Mouse (Mus musculus) T-cell, adult 2 months (primary cell): ENCODE measurements at regions not wholly inside any gene's neighbourhood (a gene's known extent, or its start where the extent isn't known, plus 50 kb on each side); places are given as distances from the start of the nearest gene placed in this dataset.

Experiments used
- DNase-seq: peaks from one replicate; pipeline ENCODE4 v3.0.0; 2022; ENCODE audit warnings: low spot score

DNA sequence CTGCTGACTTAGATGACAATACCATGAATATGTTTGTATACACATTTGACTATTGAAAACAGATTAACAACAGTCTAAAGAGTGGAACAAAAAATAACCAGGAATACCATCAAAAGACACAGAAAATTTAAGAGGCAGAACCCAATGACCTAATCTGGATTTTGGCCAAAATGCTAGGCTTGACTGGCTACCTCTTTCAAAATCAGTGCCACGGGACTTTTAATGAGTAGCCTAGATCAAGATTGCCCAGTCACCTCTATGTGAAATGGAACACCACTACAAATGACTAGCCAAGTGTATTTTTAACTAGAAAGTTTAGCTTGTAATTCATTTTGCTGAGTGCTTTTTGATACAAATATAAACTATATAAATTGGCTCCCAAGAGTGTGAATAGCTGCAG, 286.0 kb upstream of the N6amt1 start:
- no peak for DNase-seq

DNA sequence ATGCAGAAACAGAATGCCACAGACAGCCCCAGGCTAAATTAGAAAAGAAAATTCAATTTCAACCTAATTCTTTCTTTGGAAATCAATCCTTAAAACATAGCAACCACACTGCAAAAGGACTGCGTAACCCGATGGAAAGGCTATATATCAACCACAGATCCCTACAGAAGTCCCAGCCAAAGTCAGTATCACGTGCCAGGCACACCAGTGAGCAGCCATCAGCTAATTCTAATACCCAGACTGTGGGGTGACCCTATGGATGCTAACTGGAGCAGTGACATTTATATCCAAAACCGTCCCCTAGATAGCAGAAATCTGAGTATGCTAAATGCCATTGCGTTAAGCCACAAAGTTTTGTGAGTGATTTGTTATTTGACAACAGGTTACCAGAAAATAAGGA, 286.5 kb upstream of the N6amt1 start:
- no peak for DNase-seq

DNA sequence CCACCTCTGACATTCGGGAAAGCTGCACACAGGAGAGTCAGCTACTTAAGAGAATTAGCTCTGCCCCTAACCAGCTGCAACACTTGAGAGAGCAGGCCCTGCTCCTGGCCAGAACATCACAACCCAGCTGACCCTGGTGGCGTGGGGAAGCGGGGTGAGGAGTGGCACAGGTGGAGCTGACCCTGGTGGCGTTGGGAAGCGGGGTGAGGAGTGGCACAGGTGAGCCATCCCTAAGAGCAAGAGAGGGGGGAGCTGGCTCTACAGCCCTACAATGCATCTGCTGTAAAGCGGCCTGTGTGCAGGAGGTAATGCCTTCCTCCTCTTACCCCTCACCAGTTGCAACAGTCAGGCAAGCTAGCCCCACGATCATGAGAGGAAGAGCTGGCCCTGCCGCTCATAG, 293.5 kb upstream of the N6amt1 start:
- no peak for DNase-seq

DNA sequence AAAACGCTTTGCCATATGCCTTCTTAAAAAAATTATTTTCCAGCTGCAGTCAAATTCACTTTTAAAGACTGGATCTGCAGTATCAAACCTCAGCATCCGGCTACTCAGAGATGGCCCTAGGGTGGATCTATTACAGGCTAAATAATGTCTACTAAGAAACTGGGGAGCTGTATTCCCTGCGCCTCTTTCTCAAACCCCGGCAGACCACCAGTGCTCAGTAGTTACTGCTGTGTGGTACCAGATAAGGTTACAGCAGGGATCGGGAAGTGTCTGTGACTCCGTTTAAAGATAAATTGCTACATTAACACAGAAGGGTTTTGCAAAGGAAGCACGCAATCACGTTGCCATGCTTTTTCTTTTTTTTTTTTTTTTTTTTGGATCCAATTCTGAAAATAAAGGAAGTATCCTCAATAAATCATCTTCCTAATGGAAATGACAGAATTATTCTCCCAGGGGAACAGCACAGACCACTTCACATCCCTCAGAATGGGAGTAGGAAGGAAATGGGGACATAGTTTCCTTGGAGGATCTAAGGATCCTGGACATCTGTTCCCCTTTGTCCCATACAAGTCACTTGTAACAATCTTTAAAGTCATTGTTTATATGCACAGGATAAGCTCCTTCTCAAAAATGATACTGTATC, 304.1 kb upstream of the N6amt1 start:
- no peak for DNase-seq

DNA sequence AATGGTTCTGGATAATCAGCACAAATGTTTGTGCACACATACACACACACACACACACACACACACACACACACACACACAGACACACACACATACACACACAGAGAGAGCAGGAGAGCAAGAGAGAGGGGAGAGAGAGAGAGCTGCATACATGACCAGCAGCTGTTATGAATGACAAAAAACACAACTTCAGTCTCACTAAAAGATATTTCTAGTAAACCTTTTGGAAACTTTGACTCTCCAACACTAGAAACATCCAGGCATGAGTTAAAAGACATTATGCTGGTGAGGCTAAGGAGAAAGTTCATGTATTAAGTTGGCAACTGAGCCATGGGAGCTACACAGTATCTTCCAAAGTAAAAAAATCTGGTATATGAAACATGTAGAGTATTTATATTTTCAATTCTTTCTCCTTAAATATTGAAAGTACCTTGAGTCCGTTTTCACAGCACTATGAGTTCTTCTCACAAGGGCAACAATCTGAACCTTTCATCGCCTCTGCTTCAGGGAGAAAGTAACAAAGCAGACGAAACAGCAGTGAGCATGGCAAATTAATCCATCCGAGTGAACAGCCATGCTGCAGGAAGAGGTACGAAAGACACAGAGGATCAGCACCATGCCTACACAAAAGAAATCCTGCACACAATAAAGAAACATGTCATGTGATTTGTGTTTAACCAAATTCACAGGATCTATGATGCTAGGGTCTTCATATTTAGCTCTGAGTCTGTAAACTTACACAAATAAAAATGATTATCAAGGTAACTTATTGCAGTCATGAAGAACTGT, 309.0 kb upstream of the N6amt1 start:
- DNase-seq: no peak

- no peak for DNase-seq
Measured at GRCm38 (mm10) chr16:87043689-87044088, 310.3 kb upstream of the N6amt1 start.

DNA sequence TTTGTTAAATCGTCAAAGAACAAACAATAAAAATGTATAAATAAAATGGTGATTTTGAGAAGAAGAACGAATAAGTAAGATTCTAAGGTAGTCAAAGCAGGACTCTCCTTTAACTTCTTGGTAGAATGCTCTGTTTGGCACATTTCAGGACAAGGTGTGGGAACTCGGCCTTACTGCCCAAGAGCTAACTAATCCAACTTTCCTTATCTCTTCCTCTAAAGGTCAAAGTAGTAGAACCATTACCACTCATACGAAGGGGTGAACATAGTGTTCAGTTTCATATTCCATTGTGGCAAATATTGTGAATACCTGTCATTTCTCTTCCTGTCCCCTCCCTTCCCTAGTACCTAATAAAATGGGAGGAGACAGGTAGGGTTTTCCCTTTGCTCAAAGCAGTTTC, 313.6 kb upstream of the N6amt1 start:
- DNase-seq: no peak

- no peak for DNase-seq
Measured at GRCm38 (mm10) chr16:87039861-87040260, 314.1 kb upstream of the N6amt1 start.

- no peak for DNase-seq
Measured at GRCm38 (mm10) chr16:87037061-87037460, 316.9 kb upstream of the N6amt1 start.

DNA sequence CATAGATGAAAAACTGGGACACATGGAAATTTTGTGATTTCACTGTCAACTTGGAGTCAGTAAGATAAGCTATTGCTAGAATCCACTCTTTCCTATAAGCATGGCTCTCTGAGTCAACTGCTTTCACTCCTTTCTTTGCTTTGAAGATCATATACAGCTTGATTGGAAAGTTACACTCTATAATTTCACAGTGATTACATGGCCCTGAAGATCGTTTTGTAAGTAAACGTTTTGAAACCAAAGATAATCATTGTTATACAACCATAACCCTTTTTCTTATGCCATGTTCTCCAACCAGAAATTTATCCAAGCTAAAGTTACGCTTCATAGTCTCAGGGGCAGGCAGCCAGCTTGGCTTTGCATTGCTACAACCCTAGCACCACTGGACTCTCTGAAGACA, 322.1 kb upstream of the N6amt1 start:
- no peak for DNase-seq

DNA sequence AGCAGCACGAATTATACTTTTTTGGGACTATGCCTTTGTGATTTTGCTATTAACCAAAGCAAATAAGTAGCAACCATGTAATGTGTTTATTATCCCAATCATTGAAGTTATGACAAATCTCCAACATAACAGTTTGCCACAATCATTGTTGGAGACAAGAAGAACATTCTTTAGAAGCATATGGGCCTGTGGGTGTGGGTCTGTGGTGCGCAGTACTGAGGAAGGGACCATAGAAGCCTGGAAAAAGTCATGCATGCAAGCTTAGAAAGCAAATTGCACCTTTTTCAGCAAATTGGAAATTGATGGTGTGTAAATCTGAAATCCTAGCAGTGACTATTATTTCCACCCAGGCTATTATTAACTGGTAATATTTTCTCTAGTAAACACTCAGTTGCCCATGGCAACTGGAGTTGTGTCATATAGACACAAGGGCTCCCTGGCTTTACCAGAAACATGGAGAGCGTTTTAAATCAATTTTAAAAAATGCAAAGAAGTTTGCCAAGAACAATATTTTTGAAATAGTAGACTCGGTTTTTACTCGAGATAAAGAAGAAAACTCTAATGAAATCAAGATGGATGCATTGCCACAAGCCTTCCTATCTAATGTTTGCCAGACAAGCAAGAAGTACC, 325.4 kb upstream of the N6amt1 start:
- no peak for DNase-seq

GRCm38 (mm10) chr16:87027621-87028020, 326.4 kb upstream of the N6amt1 start:
- DNase-seq: no peak

- no peak for DNase-seq
Measured at GRCm38 (mm10) chr16:87022041-87022440, 331.9 kb upstream of the N6amt1 start.

- no peak for DNase-seq
Measured at GRCm38 (mm10) chr16:87017107-87017670, 336.8 kb upstream of the N6amt1 start.

DNA sequence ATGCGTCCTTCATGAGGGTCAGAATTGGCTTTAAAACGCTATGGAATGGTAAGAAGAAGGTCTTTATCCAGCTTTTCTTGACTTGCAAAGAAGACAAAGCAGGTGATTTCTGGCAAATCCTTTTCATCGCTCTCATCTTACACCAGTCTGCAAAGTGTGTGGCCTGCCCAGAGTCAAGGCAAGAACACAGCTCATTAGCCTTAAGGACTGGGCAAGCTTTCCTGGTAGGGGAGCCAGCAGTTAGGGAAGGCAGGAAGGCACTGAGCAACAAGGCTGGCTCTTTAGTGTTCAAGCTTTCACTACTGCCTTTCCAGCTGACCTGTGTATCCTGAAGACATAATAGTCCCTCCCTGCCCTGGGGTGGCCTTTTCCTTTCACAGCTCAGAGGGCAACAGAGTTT, 352.4 kb upstream of the N6amt1 start:
- DNase-seq: no peak

- DNase-seq: no peak
Measured at GRCm38 (mm10) chr16:87001135-87001534, 352.9 kb upstream of the N6amt1 start.

DNA sequence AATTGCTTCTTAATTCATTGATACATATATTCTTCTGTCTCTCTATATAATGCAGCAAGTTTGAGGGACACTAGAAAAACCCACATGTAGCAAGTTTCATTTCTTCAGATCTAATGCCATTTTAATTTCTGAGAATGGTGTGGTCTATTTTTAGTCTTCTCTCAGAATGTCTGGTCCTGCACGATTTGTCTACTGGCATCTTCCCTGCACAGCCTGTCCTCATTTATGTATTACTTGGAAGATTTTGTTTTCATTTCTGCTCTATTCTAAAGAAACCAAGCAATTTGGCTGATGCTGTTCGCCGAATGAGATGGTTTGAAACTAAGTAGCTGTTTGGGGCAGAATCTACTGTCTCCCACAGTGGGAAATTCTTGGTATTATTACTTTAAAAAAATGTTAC, 382.3 kb upstream of the N6amt1 start:
- no peak for DNase-seq

DNA sequence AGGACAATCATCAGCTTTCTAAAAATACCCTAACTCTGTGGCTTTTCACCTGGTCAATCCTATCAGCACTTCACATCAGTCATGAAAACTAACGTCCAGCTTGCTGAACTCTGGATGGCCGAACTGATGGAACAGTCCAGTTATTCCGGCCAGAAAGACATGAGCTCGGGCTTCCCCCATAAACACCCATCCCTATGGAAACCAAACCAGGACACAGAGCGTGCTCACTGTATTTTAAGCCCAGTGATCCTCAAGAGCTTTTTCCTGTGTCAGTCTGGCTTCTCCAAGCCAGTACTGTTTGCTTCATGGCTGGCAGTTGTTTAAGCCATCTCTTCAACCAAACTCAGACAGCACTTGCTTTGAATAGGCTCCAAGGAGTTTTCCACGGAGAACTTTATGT, 404.3 kb upstream of the N6amt1 start:
- no peak for DNase-seq

GRCm38 (mm10) chr16:86945531-86946144, 408.3 kb upstream of the N6amt1 start:
- DNase-seq: no peak

GRCm38 (mm10) chr16:86945058-86945457, 408.9 kb upstream of the N6amt1 start:
- no peak for DNase-seq

GRCm38 (mm10) chr16:86934989-86935388, 419.0 kb upstream of the N6amt1 start:
- DNase-seq: no peak

DNA sequence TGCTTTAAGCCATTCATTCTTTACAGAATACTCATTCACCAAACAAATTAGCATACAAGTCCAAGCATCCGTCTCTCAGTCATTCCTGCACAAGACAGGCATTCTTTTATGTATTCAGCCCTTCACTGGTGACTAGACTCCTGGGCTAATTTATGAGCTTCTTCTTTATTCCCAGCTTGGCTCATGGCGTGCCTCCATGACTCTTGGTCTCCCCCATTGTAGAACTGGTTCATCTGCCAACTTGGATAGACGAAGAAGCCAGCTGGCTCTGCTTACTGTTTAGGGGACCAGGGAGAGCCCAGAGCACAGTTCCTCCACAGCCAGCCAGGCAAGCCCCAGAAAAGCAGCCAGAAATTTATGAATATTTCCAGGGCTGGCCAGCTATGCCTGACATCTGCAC, 421.2 kb upstream of the N6amt1 start:
- no peak for DNase-seq
